Mouse (Mus musculus) CH12.LX (cell line): Measurements from ENCODE around the gene Vmn1r199. TPM values are rescaled to one million over a fixed set of nuclear protein-coding genes. Genes with fewer than 3 reads are reported as not detected.
"Not testable (repeated sequence)": the region's sequence is repeated elsewhere in the genome, so short reads cannot be mapped to it uniquely, and the experiment has no call there.

Experiments
- DNase-seq: peaks from one replicate; pipeline ENCODE4 v3.0.0-alpha.2; 2013; ENCODE audit errors: extremely low read depth
- H3K27ac ChIP-seq: 2 replicates; pipeline ENCODE4 v1.5.1; 2012; ENCODE audit warnings: low read depth, mild to moderate bottlenecking, control low read depth, moderate library complexity; ENCODE audit not compliant: insufficient read depth
- H3K27me3 ChIP-seq: replicated peaks from 2 replicates; pipeline ENCODE3; 2012; ENCODE audit warnings: inconsistent platforms
- H3K36me3 ChIP-seq, 2 experiments: replicated peaks in 1 of 2; 2 replicates each; pipeline versions ENCODE3 to v1.6.1; 2012; ENCODE audit warnings: inconsistent platforms in 1 of 2, low read length in 1 of 2, mild to moderate bottlenecking in 1 of 2, mixed read lengths in 1 of 2, moderate library complexity in 1 of 2; ENCODE audit not compliant: control insufficient read depth in 1 of 2, insufficient read depth in 1 of 2
- H3K4me1 ChIP-seq, 2 experiments: 2 replicates each; pipeline ENCODE4 v1.6.1; 2012; ENCODE audit warnings: inconsistent platforms in 1 of 2, moderate library complexity in 1 of 2; ENCODE audit not compliant: insufficient read depth in 2 of 2, control insufficient read depth in 1 of 2
- H3K4me2 ChIP-seq: 2 replicates; pipeline ENCODE4 v1.6.1; 2012; ENCODE audit warnings: low read depth, mild to moderate bottlenecking, control low read depth; ENCODE audit not compliant: poor library complexity, insufficient read depth, severe bottlenecking
- H3K4me3 ChIP-seq, 3 experiments: fragments of 150-350 bp in 1 of 3; sonication (generic) in 1 of 3; replicated peaks in 1 of 3; 2 replicates each; pipeline versions ENCODE3 to v1.5.1; 2011 to 2012; ENCODE audit warnings: low read depth in 2 of 3, low read length in 2 of 3, mild to moderate bottlenecking in 2 of 3, moderate library complexity in 2 of 3, control low read depth in 1 of 3, improper control_type of control experiment in 1 of 3, inconsistent platforms in 1 of 3, mixed read lengths in 1 of 3; ENCODE audit not compliant: poor library complexity in 1 of 3
- H3K79me2 ChIP-seq: replicated peaks from 2 replicates; pipeline ENCODE4 v1.6.1; 2012; ENCODE audit warnings: mild to moderate bottlenecking, moderate library complexity; ENCODE audit not compliant: control insufficient read depth, poor library complexity, insufficient read depth, severe bottlenecking; ENCODE audit errors: extremely low read depth
- H3K9ac ChIP-seq: 2 replicates; pipeline ENCODE4 v1.6.1; 2012; ENCODE audit warnings: low read depth, mild to moderate bottlenecking, control low read depth, moderate library complexity; ENCODE audit not compliant: insufficient read depth
- H3K9me3 ChIP-seq: replicated peaks from 2 replicates; pipeline ENCODE3; 2012; ENCODE audit warnings: low read length, inconsistent platforms, mixed read lengths
- E2F4 ChIP-seq: IDR thresholded peaks from 2 replicates; pipeline ENCODE4 v1.6.1; 2011; ENCODE audit warnings: low read depth, low read length, improper control_type of control experiment; ENCODE audit not compliant: insufficient replicate concordance
- ELF1 ChIP-seq: IDR thresholded peaks from 2 replicates; pipeline ENCODE4 v1.6.1; 2014; ENCODE audit warnings: low read depth, mild to moderate bottlenecking, inconsistent platforms, low read length, improper control_type of control experiment
- EP300 ChIP-seq: IDR thresholded peaks from 2 replicates; pipeline ENCODE4 v1.6.1; 2011; ENCODE audit warnings: low read length, improper control_type of control experiment
- ETS1 ChIP-seq: conservative IDR thresholded peaks from 2 replicates; pipeline ENCODE4 v1.6.1; 2012; ENCODE audit warnings: low read depth, mild to moderate bottlenecking, inconsistent platforms, low read length, improper control_type of control experiment, moderate library complexity
- GABPA ChIP-seq: IDR thresholded peaks from 2 replicates; pipeline ENCODE4 v1.6.1; 2012; ENCODE audit warnings: low read depth, low read length, improper control_type of control experiment, inconsistent platforms; ENCODE audit not compliant: insufficient replicate concordance
- HCFC1 ChIP-seq: IDR thresholded peaks from 2 replicates; pipeline ENCODE4 v1.6.1; 2012; ENCODE audit warnings: low read depth, mild to moderate bottlenecking, inconsistent platforms, low read length, improper control_type of control experiment
- IRF4 ChIP-seq: IDR thresholded peaks from 2 replicates; pipeline ENCODE4 v1.6.1; 2014; ENCODE audit warnings: low read depth, mild to moderate bottlenecking, inconsistent platforms, low read length, improper control_type of control experiment
- JUND ChIP-seq: conservative IDR thresholded peaks from 2 replicates; pipeline ENCODE4 v1.6.1; 2011; ENCODE audit warnings: low read depth, low read length, improper control_type of control experiment
- MAX ChIP-seq: IDR thresholded peaks from 2 replicates; pipeline ENCODE4 v1.6.1; 2011; ENCODE audit warnings: low read length, improper control_type of control experiment
- NELFE ChIP-seq: IDR thresholded peaks from 2 replicates; pipeline ENCODE4 v1.6.1; 2011; ENCODE audit warnings: low read depth, low read length, improper control_type of control experiment
- NRF1 ChIP-seq: IDR thresholded peaks from 2 replicates; pipeline ENCODE4 v1.6.1; 2014; ENCODE audit warnings: low read depth, mild to moderate bottlenecking, inconsistent platforms, low read length, improper control_type of control experiment, moderate library complexity
- PAX5 ChIP-seq: IDR thresholded peaks from 2 replicates; pipeline ENCODE4 v1.6.1; 2012; ENCODE audit warnings: low read length, inconsistent platforms, mixed read lengths
- POLR2A ChIP-seq: IDR thresholded peaks from 2 replicates; pipeline ENCODE4 v1.6.1; 2011; ENCODE audit warnings: low read depth, mild to moderate bottlenecking, improper control_type of control experiment, low read length
- POLR2AphosphoS2 ChIP-seq: IDR thresholded peaks from 2 replicates; pipeline ENCODE4 v1.6.1; 2011; ENCODE audit warnings: low read depth, low read length, improper control_type of control experiment
- RAD21 ChIP-seq: IDR thresholded peaks from 2 replicates; pipeline ENCODE4 v1.6.1; 2011; ENCODE audit warnings: low read depth, mild to moderate bottlenecking, low read length, improper control_type of control experiment, moderate library complexity
- RCOR1 ChIP-seq: conservative IDR thresholded peaks from 2 replicates; pipeline ENCODE4 v1.6.1; 2012; ENCODE audit warnings: low read depth, mild to moderate bottlenecking, inconsistent platforms, low read length, improper control_type of control experiment
- TBP ChIP-seq: conservative IDR thresholded peaks from 2 replicates; pipeline ENCODE4 v1.6.1; 2011; ENCODE audit warnings: low read depth, low read length, improper control_type of control experiment
- TCF12 ChIP-seq: IDR thresholded peaks from 2 replicates; pipeline ENCODE4 v1.6.1; 2014; ENCODE audit warnings: low read depth, mild to moderate bottlenecking, inconsistent platforms, low read length, improper control_type of control experiment
- UBTF ChIP-seq: IDR thresholded peaks from 2 replicates; pipeline ENCODE4 v1.6.1; 2012; ENCODE audit warnings: low read depth, mild to moderate bottlenecking, inconsistent platforms, low read length, improper control_type of control experiment, moderate library complexity
- USF1 ChIP-seq: IDR thresholded peaks from 2 replicates; pipeline ENCODE4 v1.6.1; 2014; ENCODE audit warnings: low read depth, mild to moderate bottlenecking, inconsistent platforms, low read length, improper control_type of control experiment
- USF2 ChIP-seq: conservative IDR thresholded peaks from 2 replicates; pipeline ENCODE4 v1.6.1; 2011; ENCODE audit warnings: low read depth, low read length, improper control_type of control experiment
- ZC3H11A ChIP-seq: IDR thresholded peaks from 2 replicates; pipeline ENCODE4 v1.6.1; 2012; ENCODE audit warnings: low read depth, mild to moderate bottlenecking, inconsistent platforms, low read length, improper control_type of control experiment
- ZKSCAN1 ChIP-seq: IDR thresholded peaks from 2 replicates; pipeline ENCODE4 v1.6.1; 2012; ENCODE audit warnings: low read depth, inconsistent platforms, low read length, improper control_type of control experiment, borderline replicate concordance
- dilution Hi-C: fragments of 300-500 bp; cut with MboI; formaldehyde crosslinking; loops from 2 replicates; pipeline ENCODE4 v1.14.3; 2020; ENCODE audit warnings: low sequenced_read_pairs; ENCODE audit not compliant: extremely low pct_unique_long_range_greater_than_20kb, extremely low pct_ligation_motif_present
- in situ Hi-C: fragments of 300-500 bp; cut with MboI; formaldehyde crosslinking; loops from 3 replicates; pipeline ENCODE4 v1.14.3; 2019; ENCODE audit warnings: low sequenced_read_pairs, low pct_ligation_motif_present, low pct_unique_long_range_greater_than_20kb, mixed read lengths
- polyA plus RNA-seq: library from polyadenylated mRNA; unstranded; fragments of >175 nt; gene quantifications from 2 replicates; pipeline ENCODE4 v1.2.1, GENCODE M21; 2012; ENCODE audit warnings: low read depth; ENCODE audit not compliant: insufficient read length
- total RNA-seq, 2 experiments: library from RNA; depleted of rRNA; stranded (reverse); fragments of 300-350 nt in 1 of 2; fragments of >200 nt in 1 of 2; gene quantifications; 2 replicates each; pipeline ENCODE4 v1.2.3; 2012 to 2014

The Vmn1r199 gene
- total and polyA plus RNA-seq, 3 experiments = not detected

GRCm38 (mm10) chr13:22350064-22350463, 29.6 kb upstream of the Vmn1r199 start, which contains the start of gene Vmn1r198:
TSS of gene Vmn1r198 (plus strand) at chr13:22350364.
- Histone ChIP-seq H3K79me2 (no peaks in the 10 kb centered on the region), H3K9me3 (no peaks in the 10 kb centered on the region), H3K27me3 (no peaks in the 10 kb centered on the region), H3K9ac (no peak within 1 kb of the TSS), H3K4me3 (no peak within 1 kb of the TSS), H3K4me1 (peaks cover 0 to 4% of the 10 kb centered on the region in 2 experiments; a peak in 1 of 4 replicates), H3K27ac (no peak within 1 kb of the TSS), H3K4me2 (no peak within 1 kb of the TSS), H3K36me3 (no peaks in the 10 kb centered on the region)
- in situ Hi-C loops = no loop called here
- dilution Hi-C loops = no loop called here
- TF ChIP-seq NELFE (no peak), ETS1 (no peak), USF1 (no peak), POLR2A (no peak), TCF12 (no peak), RCOR1 (no peak), USF2 (no peak), HCFC1 (no peak), JUND (no peak), NRF1 (no peak), TBP (no peak), UBTF (no peak)
- DNase-seq = no peak

- Histone ChIP-seq H3K27ac (no peak overlapping the region), H3K4me3 (no peak overlapping the region), H3K27me3 (no peaks in the 10 kb centered on the region), H3K9me3 (no peaks in the 10 kb centered on the region), H3K4me2 (no peak overlapping the region), H3K36me3 (no peaks in the 10 kb centered on the region), H3K79me2 (no peaks in the 10 kb centered on the region), H3K4me1 (peaks cover 0 to 4% of the 10 kb centered on the region in 2 experiments; a peak in 1 of 4 replicates), H3K9ac (no peak overlapping the region)
- DNase-seq = no peak
- TF ChIP-seq PAX5 (no peak), ZC3H11A (no peak), UBTF (no peak), RCOR1 (no peak), EP300 (no peak), E2F4 (no peak), TBP (no peak), POLR2AphosphoS2 (no peak), ELF1 (no peak), RAD21 (no peak), JUND (no peak), TCF12 (no peak), IRF4 (no peak), MAX (no peak), ETS1 (no peak), ZKSCAN1 (no peak), USF2 (no peak), GABPA (no peak)
- dilution Hi-C loops = no loop called here
- in situ Hi-C loops = no loop called here
Observed at GRCm38 (mm10) chr13:22350813-22351212, 28.8 kb upstream of the Vmn1r199 start.

GRCm38 (mm10) chr13:22381128-22381527, 1.5 kb downstream of the Vmn1r199 start:
- H3K4me3 ChIP-seq, H3K27ac ChIP-seq, H3K36me3 ChIP-seq, H3K79me2 ChIP-seq, H3K4me2 ChIP-seq, dilution Hi-C loops, H3K9ac ChIP-seq, H3K27me3 ChIP-seq, in situ Hi-C loops, H3K9me3 ChIP-seq: not testable (repeated sequence)
- DNase-seq = peak; percentile 9
- peaks cover 0 to 37% of the 10 kb centered on the region in 2 experiments; a peak in 2 of 4 replicates for H3K4me1 ChIP-seq
